Comparison of ENCODE assay signal across 23 mouse cellular contexts in the genomic region with DNA sequence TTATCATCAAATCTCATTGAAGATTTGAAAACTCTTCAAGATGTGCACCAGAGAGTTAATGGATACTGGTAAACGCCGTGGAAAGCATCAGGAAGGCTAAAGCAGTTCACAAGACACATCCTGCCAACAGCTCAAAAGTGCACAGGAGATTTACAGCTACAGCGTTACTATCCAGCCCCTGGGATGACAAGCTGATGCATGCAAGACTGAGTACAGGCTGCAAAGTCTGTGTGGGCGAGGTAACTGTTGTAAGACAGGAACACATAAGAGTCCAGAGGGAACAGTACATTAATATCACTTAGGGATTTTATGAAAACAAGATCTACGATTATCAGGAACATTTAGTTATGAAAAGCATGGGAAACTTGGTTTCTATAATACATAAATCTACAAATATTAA.
DNase-seq lines count a peak whose midpoint lies in the region; ATAC-seq and TF ChIP-seq lines count a peak whose summit lies in the region.
"Had no signal": no experiment of that assay in that cellular context is flagged by ENCODE, and none has a peak within 500 bp of the region (broad histone marks: within the 10 kb centered on the region; RNA-seq: fewer than 3 reads in every experiment).

No protein-coding gene starts in this region.

- H3K9me3 ChIP-seq in intestine, embryonic 14.5 days (ENCODE audit: control insufficient read depth, low read length) = no peaks in the 10 kb centered on the region
- H3K9me3 ChIP-seq in intestine, embryonic 16.5 days (ENCODE audit: control insufficient read depth, low read length) = no peaks in the 10 kb centered on the region
- no peaks in the 10 kb centered on the region for H3K9me3 ChIP-seq in limb, embryonic 13.5 days
- no peaks in the 10 kb centered on the region for H3K9me3 ChIP-seq in limb, embryonic 10.5 days (replicated peaks)
- H3K9me3 ChIP-seq in limb, embryonic 14.5 days (ENCODE audit: control insufficient read depth, low read length) = no peaks in the 10 kb centered on the region
- H3K9me3 ChIP-seq: neural tube, embryonic 15.5 days had no signal

- 33% methylated on average over 5 of the region's 5 CpGs for WGBS in intestine, embryonic 14.5 days
- 47% methylated on average over 5 of the region's 5 CpGs for WGBS in intestine, embryonic 16.5 days
- 56% methylated on average over 5 of the region's 5 CpGs for WGBS in limb, embryonic 13.5 days
- WGBS in limb, embryonic 10.5 days = 71% methylated on average over 5 of the region's 5 CpGs
- 50% methylated on average over 5 of the region's 5 CpGs for WGBS in limb, embryonic 14.5 days

- no peak for DNase-seq in intestine, embryonic 14.5 days (ENCODE audit: low spot score)
- no peak for DNase-seq in limb, embryonic 10.5 days (ENCODE audit: low spot score)
- peak; percentile 6 for DNase-seq in embryo, embryonic 10.5 days (ENCODE audit: low spot score)
- peak; percentile 21 for DNase-seq in limb, embryonic 14.5 days (ENCODE audit: low spot score)
- DNase-seq in testis, postnatal 14 days (ENCODE audit: low spot score) = no peak
- DNase-seq: adrenal gland, postnatal 25 days; B cell, adult 2 months; cerebellum, adult 11-12 months; cerebellum, postnatal 14 days; heart, adult 11 months; heart, postnatal 14 days; kidney, adult 18-20 months; kidney, postnatal 14 days; lung, adult 18-20 months; lung, postnatal 36 days had no signal

- H3K4me1 ChIP-seq in intestine, embryonic 14.5 days (replicated peaks; ENCODE audit: control insufficient read depth, insufficient read depth, low read length) = peaks cover 3% of the 10 kb centered on the region; the same call in 1 of the 2 replicates
- H3K4me1 ChIP-seq in intestine, embryonic 16.5 days (ENCODE audit: control insufficient read depth, insufficient read depth, low read length) = no peaks in the 10 kb centered on the region
- H3K4me1 ChIP-seq in limb, embryonic 13.5 days = peaks cover 7% of the 10 kb centered on the region
- no peaks in the 10 kb centered on the region for H3K4me1 ChIP-seq in limb, embryonic 10.5 days
- H3K4me1 ChIP-seq in limb, embryonic 14.5 days (ENCODE audit: control insufficient read depth, insufficient read depth, low read length) = no peaks in the 10 kb centered on the region
- H3K4me1 ChIP-seq: heart, embryonic 12.5 days; neural tube, embryonic 15.5 days had no signal

- no peak for ATAC-seq in intestine, embryonic 14.5 days (replicated peaks; ENCODE audit: low FRiP score, low TSS enrichment, low read depth)
- ATAC-seq in intestine, embryonic 16.5 days = no peak
- ATAC-seq in limb, embryonic 13.5 days (ENCODE audit: low FRiP score, low read depth) = peak; percentile 59; the same call in 1 of the 2 replicates
- no peak for ATAC-seq in limb, embryonic 14.5 days (ENCODE audit: low FRiP score, low read depth)
- ATAC-seq: forebrain, embryonic 16.5 days; midbrain, embryonic 16.5 days had no signal

- no peaks in the 10 kb centered on the region for H3K27me3 ChIP-seq in intestine, embryonic 14.5 days (replicated peaks; ENCODE audit: control insufficient read depth, insufficient read depth, low read length)
- H3K27me3 ChIP-seq in intestine, embryonic 16.5 days (replicated peaks; ENCODE audit: control insufficient read depth, insufficient read depth, low read length) = no peaks in the 10 kb centered on the region
- no peaks in the 10 kb centered on the region for H3K27me3 ChIP-seq in limb, embryonic 13.5 days
- no peaks in the 10 kb centered on the region for H3K27me3 ChIP-seq in limb, embryonic 10.5 days (ENCODE audit: low read depth, poor library complexity, severe bottlenecking)
- H3K27me3 ChIP-seq in limb, embryonic 14.5 days (ENCODE audit: control insufficient read depth, insufficient read depth, low read length) = no peaks in the 10 kb centered on the region
- H3K27me3 ChIP-seq: heart, embryonic 12.5 days; neural tube, embryonic 15.5 days had no signal

- H3K4me3 ChIP-seq in intestine, embryonic 14.5 days (ENCODE audit: low read depth, low read length) = no peak overlapping the region
- H3K4me3 ChIP-seq in intestine, embryonic 16.5 days (ENCODE audit: low read length) = no peak overlapping the region
- no peak overlapping the region for H3K4me3 ChIP-seq in limb, embryonic 13.5 days
- H3K4me3 ChIP-seq in limb, embryonic 10.5 days = no peak overlapping the region
- H3K4me3 ChIP-seq in limb, embryonic 14.5 days (replicated peaks; ENCODE audit: low read length) = no peak overlapping the region
- H3K4me3 ChIP-seq: erythroblast, embryonic 14.5 days; heart, embryonic 12.5 days; neural tube, embryonic 15.5 days had no signal

- no peak for TF ChIP-seq POLR2A in limb, embryonic 14.5 days (IDR thresholded peaks at IDR 0.05; ENCODE audit: borderline replicate concordance, extremely low read depth, insufficient read depth, insufficient read length)

- H3K9ac ChIP-seq in intestine, embryonic 14.5 days (ENCODE audit: low read length) = no peak overlapping the region
- H3K9ac ChIP-seq in intestine, embryonic 16.5 days (ENCODE audit: low read depth, low read length) = no peak overlapping the region
- no peak overlapping the region for H3K9ac ChIP-seq in limb, embryonic 13.5 days
- no peak overlapping the region for H3K9ac ChIP-seq in limb, embryonic 14.5 days (ENCODE audit: low read depth, low read length, severe bottlenecking)
- H3K9ac ChIP-seq: heart, embryonic 12.5 days; hindbrain, embryonic 14.5 days; neural tube, embryonic 15.5 days had no signal

- no peaks in the 10 kb centered on the region for H3K36me3 ChIP-seq in intestine, embryonic 14.5 days (ENCODE audit: control insufficient read depth, insufficient read depth, low read length)
- no peaks in the 10 kb centered on the region for H3K36me3 ChIP-seq in intestine, embryonic 16.5 days (ENCODE audit: control insufficient read depth, insufficient read depth, low read length)
- H3K36me3 ChIP-seq in limb, embryonic 13.5 days = no peaks in the 10 kb centered on the region
- no peaks in the 10 kb centered on the region for H3K36me3 ChIP-seq in limb, embryonic 10.5 days
- no peaks in the 10 kb centered on the region for H3K36me3 ChIP-seq in limb, embryonic 14.5 days (ENCODE audit: control insufficient read depth, insufficient read depth, low read length)
- H3K36me3 ChIP-seq: heart, embryonic 12.5 days; neural tube, embryonic 15.5 days had no signal

- H3K4me2 ChIP-seq in intestine, embryonic 14.5 days (ENCODE audit: low read length) = no peak overlapping the region
- H3K4me2 ChIP-seq in intestine, embryonic 16.5 days (ENCODE audit: low read depth, low read length) = no peak overlapping the region
- H3K4me2 ChIP-seq in limb, embryonic 13.5 days (replicated peaks) = no peak overlapping the region
- H3K4me2 ChIP-seq in limb, embryonic 14.5 days (replicated peaks; ENCODE audit: low read depth, low read length, severe bottlenecking) = no peak overlapping the region
- H3K4me2 ChIP-seq: heart, embryonic 12.5 days; hindbrain, embryonic 14.5 days; neural tube, embryonic 15.5 days had no signal

- H3K27ac ChIP-seq in intestine, embryonic 14.5 days (ENCODE audit: low read depth) = peak overlapping the region; percentile 3; the same call in 1 of the 2 replicates
- no peak overlapping the region for H3K27ac ChIP-seq in intestine, embryonic 16.5 days (ENCODE audit: low read length)
- H3K27ac ChIP-seq in limb, embryonic 13.5 days = no peak overlapping the region
- no peak overlapping the region for H3K27ac ChIP-seq in limb, embryonic 10.5 days
- H3K27ac ChIP-seq in limb, embryonic 14.5 days (replicated peaks; ENCODE audit: low read depth, low read length) = no peak overlapping the region
- H3K27ac ChIP-seq: hindbrain, embryonic 14.5 days; neural tube, embryonic 15.5 days had no signal

Comparison
In these comparisons a context has a peak if more than half of its experiments do, and no peak if none do; other contexts are left out.
1. DNase-seq: peak in embryo, embryonic 10.5 days (single experiment) and limb, embryonic 14.5 days (single experiment); none in intestine, embryonic 14.5 days (single experiment), limb, embryonic 10.5 days (single experiment) and testis, postnatal 14 days (single experiment).